ENCODE assay signal across 11 mouse cellular contexts in genomic region chr1:133239121-133239812, GRCm38 (mm10).
DNase-seq lines count a peak whose midpoint lies in the region; ATAC-seq and TF ChIP-seq lines count a peak whose summit lies in the region.
"Had no signal": no experiment of that assay in that cellular context is flagged by ENCODE, and none has a peak within 500 bp of the region (broad histone marks: within the 10 kb centered on the region; RNA-seq: fewer than 3 reads in every experiment).

No protein-coding gene starts in this region.

- TF ChIP-seq CTCF in left cerebral cortex, adult 2 months (IDR thresholded peaks at IDR 0.05): no peak

- no peak overlapping the region for H3K4me3 ChIP-seq in left cerebral cortex, adult 2 months
- H3K4me3 ChIP-seq in embryonic facial prominence, embryonic 11.5 days (ENCODE audit: low read depth, low read length): no peak overlapping the region
- H3K4me3 ChIP-seq: midbrain, embryonic 12.5 days had no signal

- no peak overlapping the region for H3K4me2 ChIP-seq in embryonic facial prominence, embryonic 11.5 days (ENCODE audit: low read depth, low read length)
- H3K4me2 ChIP-seq: midbrain, embryonic 12.5 days had no signal

- peaks cover 10% of the 10 kb centered on the region for H3K4me1 ChIP-seq in embryonic facial prominence, embryonic 11.5 days (ENCODE audit: control insufficient read depth, insufficient read depth, low read length)

- intact Hi-C loops in left cerebral cortex, adult 2 months (cut with DNase I): loop anchor here (5.0 kb wide), 1 partner anchor 128 kb away; no protein-coding TSS in a partner anchor
- intact Hi-C loops in left cerebral cortex, postnatal 4 days (cut with DNase I): no loop called here

- H3K9me3 ChIP-seq in embryonic facial prominence, embryonic 11.5 days (replicated peaks; ENCODE audit: control insufficient read depth, low read length): no peaks in the 10 kb centered on the region
- H3K9me3 ChIP-seq: midbrain, embryonic 12.5 days had no signal

- no peaks in the 10 kb centered on the region for H3K27me3 ChIP-seq in embryonic facial prominence, embryonic 11.5 days (ENCODE audit: control insufficient read depth, insufficient read depth, low read length)
- H3K27me3 ChIP-seq: midbrain, embryonic 12.5 days had no signal

- 54% methylated on average over 6 of the region's 6 CpGs for WGBS in embryonic facial prominence, embryonic 11.5 days

- DNase-seq in frontal cortex, postnatal 25 days (ENCODE audit: low spot score in 2 of 2): no peak
- DNase-seq in left cerebral cortex, adult 2 months (ENCODE audit: extremely low spot score in 1 of 2, low spot score in 2 of 2): peak in 1 of 2 experiments; percentile 33
- DNase-seq in left cerebral cortex, postnatal 4 days: no peak
- DNase-seq in embryonic facial prominence, embryonic 11.5 days (ENCODE audit: low spot score): peak; percentile 68
- peak; percentile 46 for DNase-seq in lung, postnatal 36 days
- DNase-seq in cerebellum, postnatal 4 days (ENCODE audit: low spot score in 2 of 2): no peak
- DNase-seq in cerebellum, adult 8-10 months: no peak
- DNase-seq: adrenal gland, postnatal 36 days; cerebellum, adult 9-11 months had no signal

- H3K9ac ChIP-seq in embryonic facial prominence, embryonic 11.5 days (replicated peaks; ENCODE audit: low read length): no peak overlapping the region
- H3K9ac ChIP-seq: midbrain, embryonic 12.5 days had no signal

- peak; percentile 89 for ATAC-seq in frontal cortex, adult (ENCODE audit: low TSS enrichment)
- no peak for ATAC-seq in embryonic facial prominence, embryonic 11.5 days (replicated peaks; ENCODE audit: insufficient number of reproducible peaks, low FRiP score, low TSS enrichment, low read depth)

- peak overlapping the region; percentile 65; the same call in 1 of the 2 replicates for H3K27ac ChIP-seq in left cerebral cortex, adult 2 months
- no peak overlapping the region for H3K27ac ChIP-seq in embryonic facial prominence, embryonic 11.5 days (replicated peaks; ENCODE audit: low read depth, low read length)
- H3K27ac ChIP-seq: midbrain, embryonic 12.5 days had no signal

- no peaks in the 10 kb centered on the region for H3K36me3 ChIP-seq in embryonic facial prominence, embryonic 11.5 days (replicated peaks; ENCODE audit: control insufficient read depth, insufficient read depth, low read depth, low read length)

Comparison
In these comparisons a context has a peak if more than half of its experiments do, and no peak if none do; other contexts are left out.
1. DNase-seq: peak in embryonic facial prominence, embryonic 11.5 days (single experiment) and lung, postnatal 36 days (single experiment); none in frontal cortex, postnatal 25 days (0 of 2), left cerebral cortex, postnatal 4 days (single experiment), cerebellum, postnatal 4 days (0 of 2) and cerebellum, adult 8-10 months (single experiment).